Mouse (Mus musculus) gastrocnemius, postnatal 14 days (tissue): ENCODE data around the gene Cacnb4. TPM values are rescaled to one million over a fixed set of nuclear protein-coding genes. Genes with fewer than 3 reads are reported as not detected.

ENCODE experiments used
- DNase-seq: peaks from one replicate; pipeline ENCODE4 v3.0.0; 2021; ENCODE audit warnings: mixed read lengths
- intact Hi-C: fragments of 180-260 bp; cut with DNase I; formaldehyde crosslinking; loops from one replicate; pipeline ENCODE4 v1.15.1; 2025; ENCODE audit warnings: low total_unique reads
- total RNA-seq, 2 experiments: library from RNA; stranded (reverse); gene quantifications; 2 replicates each; pipeline ENCODE4 v1.2.3; 2021

Gene Cacnb4
- total RNA-seq, 2 experiments from 2014 or later: 0.23 to 0.29 TPM

GRCm38 (mm10) chr2:52412524-52413037 lies 264.1 kb downstream of the Cacnb4 start:
- no peak for DNase-seq
- intact Hi-C loops: no loop called here

GRCm38 (mm10) chr2:52406480-52406879 lies 270.2 kb downstream of the Cacnb4 start:
- no peak for DNase-seq
- intact Hi-C loops: loop anchor here (5.0 kb wide), 1 partner anchor 94 kb away; no protein-coding TSS in a partner anchor

GRCm38 (mm10) chr2:52405238-52405637 lies 271.4 kb downstream of the Cacnb4 start:
- no peak for DNase-seq
- intact Hi-C loops: loop anchor here (5.0 kb wide), 1 partner anchor 93 kb away; no protein-coding TSS in a partner anchor

GRCm38 (mm10) chr2:52394529-52394928 lies 282.1 kb downstream of the Cacnb4 start:
- DNase-seq: no peak
- intact Hi-C loops: no loop called here

GRCm38 (mm10) chr2:52390415-52390975 lies 286.1 kb downstream of the Cacnb4 start:
- peak; percentile 16 for DNase-seq

GRCm38 (mm10) chr2:52389975-52390374 lies 286.7 kb downstream of the Cacnb4 start:
- no peak for DNase-seq
- intact Hi-C loops: no loop called here

More at GRCm38 (mm10) chr2:52390415-52390975, 286.1 kb downstream of the Cacnb4 start:
- intact Hi-C loops: no loop called here

GRCm38 (mm10) chr2:52386451-52386850 lies 290.2 kb downstream of the Cacnb4 start:
- no peak for DNase-seq
- intact Hi-C loops: no loop called here

- peak; percentile 36 for DNase-seq
These were observed 290.6 kb downstream of the Cacnb4 start for GRCm38 (mm10) chr2:52386037-52386436.

GRCm38 (mm10) chr2:52378848-52379261 lies 297.8 kb downstream of the Cacnb4 start:
- intact Hi-C loops: no loop called here
- no peak for DNase-seq

More at GRCm38 (mm10) chr2:52386037-52386436, 290.6 kb downstream of the Cacnb4 start:
- intact Hi-C loops: no loop called here

GRCm38 (mm10) chr2:52378448-52378804 lies 298.2 kb downstream of the Cacnb4 start, which contains the start of gene Neb:
Neb (minus strand) TSS chr2:52378474.
- intact Hi-C loops: no loop called here
- DNase-seq: no peak

Other genes starting within 250 kb of the Cacnb4 start
- gene Stam2, start 65.5 kb upstream of the Cacnb4 start, total RNA-seq: 10 to 100 TPM; 11.8 to 12.2 TPM
- 1 to 10 TPM; 6.5 to 9.1 TPM for gene Fmnl2, start 181.0 kb upstream of the Cacnb4 start, total RNA-seq